ENCODE assay signal across 23 mouse cellular contexts in the genomic region with DNA sequence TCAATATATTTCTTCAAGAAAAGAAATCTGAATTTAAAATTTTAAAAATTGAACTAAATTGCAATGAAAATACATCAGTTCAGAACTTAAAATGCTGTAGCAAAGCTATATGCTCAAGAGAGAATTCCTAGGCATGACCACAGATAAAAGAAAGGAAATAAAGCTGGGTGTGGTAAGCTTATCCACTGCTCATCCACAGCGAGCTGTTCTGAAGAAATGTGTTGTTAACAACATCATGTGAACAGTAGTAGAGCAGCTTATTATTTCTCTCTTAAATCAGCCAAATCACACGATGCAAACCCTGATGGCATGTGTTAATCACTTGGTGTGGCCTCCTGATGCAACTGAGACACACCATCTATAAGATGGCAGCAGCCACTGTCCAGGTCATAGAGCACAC. TPM values are rescaled to one million over a fixed set of nuclear protein-coding genes. Genes with fewer than 3 reads are reported as not detected.
DNase-seq lines count a peak whose midpoint lies in the region; ATAC-seq and TF ChIP-seq lines count a peak whose summit lies in the region.
"Had no signal": no experiment of that assay in that cellular context is flagged by ENCODE, and none has a peak within 500 bp of the region (broad histone marks: within the 10 kb centered on the region; RNA-seq: fewer than 3 reads in every experiment).

No protein-coding gene starts in this region.

- peak; percentile 43; the same call in 1 of the 2 replicates for ATAC-seq in common myeloid progenitor, adult 5-6 weeks (replicated peaks; ENCODE audit: low read depth, poor library complexity, severe bottlenecking)
- ATAC-seq in megakaryocyte-erythroid progenitor cell, adult 5-6 weeks (replicated peaks; ENCODE audit: low FRiP score, low TSS enrichment, poor library complexity, severe bottlenecking): peak; percentile 14; the same call in 1 of the 2 replicates
- ATAC-seq in kidney, embryonic 16.5 days (ENCODE audit: low FRiP score, low TSS enrichment): no peak
- no peak for ATAC-seq in forebrain, embryonic 12.5 days (ENCODE audit: low FRiP score)
- ATAC-seq: activated CD4-positive, CD25-positive, alpha-beta regulatory T cell, adult 4 months; CD4-positive, CD25-positive, alpha-beta regulatory T cell, adult 4 months; Patski had no signal

- no peak for TF ChIP-seq POLR2A in MEL (IDR thresholded peaks at IDR 0.05; ENCODE audit: control insufficient read depth in 1 of 2, insufficient read depth in 1 of 2, low read depth in 1 of 2, low read length in 2 of 2, poor library complexity in 1 of 2)

- no peak for TF ChIP-seq RAD21 in MEL (IDR thresholded peaks at IDR 0.05; ENCODE audit: low read depth, low read length)

- H3K27me3 ChIP-seq in MEL (ENCODE audit: control insufficient read depth in 1 of 2, insufficient read depth in 2 of 2, low read length in 2 of 2): no peaks in the 10 kb centered on the region
- no peaks in the 10 kb centered on the region for H3K27me3 ChIP-seq in kidney, embryonic 16.5 days (ENCODE audit: insufficient read depth, low read length)
- no peaks in the 10 kb centered on the region for H3K27me3 ChIP-seq in forebrain, embryonic 12.5 days
- H3K27me3 ChIP-seq: CH12.LX, Patski had no signal

- WGBS in macrophage (ENCODE audit: missing documents): 77% methylated on average over 2 of the region's 2 CpGs
- 73% methylated on average over 2 of the region's 2 CpGs for WGBS in kidney, embryonic 16.5 days
- 83% methylated on average over 2 of the region's 2 CpGs for WGBS in forebrain, embryonic 12.5 days

- H3K4me1 ChIP-seq in MEL (ENCODE audit: control insufficient read depth in 1 of 2, insufficient read depth in 2 of 2, low read length in 2 of 2): peaks cover 41 to 46% of the 10 kb centered on the region in 2 experiments
- H3K4me1 ChIP-seq in kidney, embryonic 16.5 days (ENCODE audit: insufficient read depth, low read length): no peaks in the 10 kb centered on the region
- H3K4me1 ChIP-seq in forebrain, embryonic 12.5 days: peaks cover 5% of the 10 kb centered on the region; the same call in 1 of the 2 replicates

- TF ChIP-seq CTCF in MEL (IDR thresholded peaks at IDR 0.05 in 2 of 3, conservative IDR thresholded peaks at IDR 0.05 in 1 of 3; ENCODE audit: control insufficient read depth in 1 of 3, insufficient read depth in 1 of 3, low read depth in 2 of 3, low read length in 3 of 3, poor library complexity in 1 of 3, severe bottlenecking in 1 of 3): no peak
- TF ChIP-seq CTCF in layer of hippocampus, adult 2 months (conservative IDR thresholded peaks at IDR 0.05): no peak

- H3K4me3 ChIP-seq in MEL (ENCODE audit: control insufficient read depth in 1 of 2, insufficient read depth in 1 of 2, low read depth in 2 of 2, low read length in 2 of 2): no peak overlapping the region
- H3K4me3 ChIP-seq in macrophage (ENCODE audit: inconsistent target): no peak overlapping the region
- no peak overlapping the region for H3K4me3 ChIP-seq in kidney, embryonic 16.5 days (ENCODE audit: low read length)
- H3K4me3 ChIP-seq in layer of hippocampus, adult 2 months: no peak overlapping the region
- H3K4me3 ChIP-seq in forebrain, embryonic 12.5 days (replicated peaks): no peak overlapping the region

- no peaks in the 10 kb centered on the region for H3K9me3 ChIP-seq in MEL (replicated peaks; ENCODE audit: insufficient read depth, low read length)
- H3K9me3 ChIP-seq in kidney, embryonic 16.5 days (ENCODE audit: low read length): no peaks in the 10 kb centered on the region
- no peaks in the 10 kb centered on the region for H3K9me3 ChIP-seq in forebrain, embryonic 12.5 days
- H3K9me3 ChIP-seq: G1E had no signal

- H3K79me2 ChIP-seq in MEL (ENCODE audit: control insufficient read depth, insufficient read depth, low read length, poor library complexity): no peaks in the 10 kb centered on the region
- H3K79me2 ChIP-seq in macrophage (ENCODE audit: inconsistent target): no peaks in the 10 kb centered on the region

- H3K9ac ChIP-seq in MEL (ENCODE audit: control insufficient read depth, low read depth, low read length, poor library complexity, severe bottlenecking): peak overlapping the region; percentile 21
- H3K9ac ChIP-seq in kidney, embryonic 16.5 days (replicated peaks; ENCODE audit: low read length): no peak overlapping the region
- no peak overlapping the region for H3K9ac ChIP-seq in forebrain, embryonic 12.5 days

- H3K27ac ChIP-seq in MEL (ENCODE audit: control insufficient read depth, low read depth, low read length) (peak overlapping the region; percentile 93), macrophage (peak overlapping the region; percentile 95)
- H3K27ac ChIP-seq in kidney, embryonic 16.5 days (ENCODE audit: low read length): no peak overlapping the region
- no peak overlapping the region for H3K27ac ChIP-seq in layer of hippocampus, adult 2 months
- H3K27ac ChIP-seq in forebrain, embryonic 12.5 days: no peak overlapping the region

- TF ChIP-seq EP300 in MEL (IDR thresholded peaks at IDR 0.05; ENCODE audit: low read depth in 1 of 2, low read length in 2 of 2): peak; percentile 83 to 88

- peak; percentile 68 for DNase-seq in MEL (ENCODE audit: low read depth, low spot score)
- DNase-seq in adrenal gland, postnatal 25 days: no peak
- DNase-seq in layer of hippocampus, adult 2 months (ENCODE audit: low spot score in 2 of 2): no peak
- DNase-seq: adrenal gland, adult 2 months; adrenal gland, adult 8-10 months; adrenal gland, postnatal 10 days; adrenal gland, postnatal 14 days; adrenal gland, postnatal 36 days; B cell, adult 2 months; cerebellum, adult 11 months; cerebellum, adult 11-12 months; cerebellum, adult 18-20 months; cerebellum, adult 2 months had no signal

- no peak overlapping the region for H3K4me2 ChIP-seq in kidney, embryonic 16.5 days (replicated peaks; ENCODE audit: low read depth, low read length)
- no peak overlapping the region for H3K4me2 ChIP-seq in forebrain, embryonic 12.5 days

- H3K36me3 ChIP-seq in MEL (ENCODE audit: control insufficient read depth in 1 of 2, insufficient read depth in 2 of 2, low read length in 2 of 2) (peaks cover 0 to 47% of the 10 kb centered on the region in 2 experiments; a peak in 2 of 4 replicates), macrophage (ENCODE audit: inconsistent target) (no peaks in the 10 kb centered on the region)
- no peaks in the 10 kb centered on the region for H3K36me3 ChIP-seq in kidney, embryonic 16.5 days (ENCODE audit: insufficient read depth, low read length)
- H3K36me3 ChIP-seq in forebrain, embryonic 12.5 days (replicated peaks): no peaks in the 10 kb centered on the region
- H3K36me3 ChIP-seq: G1E had no signal

TF ChIP-seq in MEL, 35 proteins besides CTCF, POLR2A, EP300 and RAD21:
- TF ChIP-seq TBP (IDR thresholded peaks at IDR 0.05; ENCODE audit: low read depth, low read length) (peak; percentile 52), UBTF (IDR thresholded peaks at IDR 0.05; ENCODE audit: borderline replicate concordance, insufficient read depth, low read depth, low read length) (no peak), MYC (IDR thresholded peaks at IDR 0.05; ENCODE audit: low read depth, low read length) (peak; percentile 14), JUND (IDR thresholded peaks at IDR 0.05; ENCODE audit: low read depth, low read length) (no peak), TCF12 (IDR thresholded peaks at IDR 0.05; ENCODE audit: low read depth, low read length) (peak; percentile 72; the same call in 1 of the 2 replicates), KAT2A (conservative IDR thresholded peaks at IDR 0.05; ENCODE audit: low read depth, low read length) (no peak), RCOR1 (IDR thresholded peaks at IDR 0.05; ENCODE audit: low read depth, low read length) (peak; percentile 73), POLR2AphosphoS5 (IDR thresholded peaks at IDR 0.05; ENCODE audit: borderline replicate concordance, low read depth, low read length) (no peak), GATA1 (IDR thresholded peaks at IDR 0.05; ENCODE audit: low read depth, low read length) (peak; percentile 74), ZMIZ1 (IDR thresholded peaks at IDR 0.05; ENCODE audit: low read depth, low read length) (no peak), MAZ (IDR thresholded peaks at IDR 0.05; ENCODE audit: low read depth, low read length) (no peak), CHD2 (IDR thresholded peaks at IDR 0.05; ENCODE audit: low read length) (no peak), ZKSCAN1 (IDR thresholded peaks at IDR 0.05; ENCODE audit: low read depth, low read length) (no peak), CHD1 (IDR thresholded peaks at IDR 0.05; ENCODE audit: low read depth, low read length) (0 out of 2 replicates have a peak, but pooled peaks have one; percentile 3), BHLHE40 (IDR thresholded peaks at IDR 0.05; ENCODE audit: borderline replicate concordance, low read depth, low read length) (peak; percentile 43; the same call in 1 of the 2 replicates), NELFE (IDR thresholded peaks at IDR 0.05; ENCODE audit: low read depth, low read length) (no peak), HCFC1 (IDR thresholded peaks at IDR 0.05; ENCODE audit: low read depth, low read length) (no peak), ETS1 (IDR thresholded peaks at IDR 0.05; ENCODE audit: low read depth, low read length) (peak; percentile 81), MYB (IDR thresholded peaks at IDR 0.05; ENCODE audit: low read depth, low read length) (no peak), SIN3A (IDR thresholded peaks at IDR 0.05; ENCODE audit: low read length) (peak; percentile 55), MAX (IDR thresholded peaks at IDR 0.05; ENCODE audit: low read length) (peak; percentile 25), USF1 (IDR thresholded peaks at IDR 0.05; ENCODE audit: low read depth, low read length) (peak; percentile 59; the same call in 1 of the 2 replicates)

RNA-seq across cellular contexts. Expression of gene Plxna1, which starts 52.7 kb away (rescaled TPM):
- 6.7 and 7.2 TPM in 2 replicates for total RNA-seq in MEL (2012; rRNA removed)
- polyA plus RNA-seq in MEL (2012; ENCODE audit: insufficient read depth in 1 of 2, insufficient read length in 2 of 2, low read depth in 1 of 2, low replicate concordance in 2 of 2, missing spikeins in 1 of 2) (10 to 100 TPM in 1 of 2 experiments, not detected in 1; 25.8 TPM), macrophage (2018) (66.7 to 104 TPM (median 93.3 TPM) in 3 replicates)
- 1.8 and 3.2 TPM in 2 replicates for total RNA-seq in common myeloid progenitor, adult 5-6 weeks (2017)
- total RNA-seq in macrophage (2018; cell fraction: chromatin; rRNA removed): 100 to 1,000 TPM; 244 to 996 (median 329) TPM
- total RNA-seq in macrophage (2018; cell fraction: cytosol; rRNA removed): 100 to 1,000 TPM; 124 to 243 (median 189) TPM
- 100 to 1,000 TPM; 209 to 537 (median 340) TPM for total RNA-seq in macrophage (2018; cell fraction: nucleus; rRNA removed)
- 6.2 and 9.0 TPM in 2 replicates for total RNA-seq in megakaryocyte-erythroid progenitor cell, adult 5-6 weeks (2014; fragmentation: Nextera tagmentation)
- total RNA-seq in megakaryocyte-erythroid progenitor cell, adult 5-6 weeks (2017): 1.4 and 4.8 TPM in 2 replicates
- 12.1 and 19.5 TPM in 2 replicates for polyA plus RNA-seq in kidney, embryonic 16.5 days (2015; fragmentation: Nextera tagmentation; extraction: Ambion mirVana)
- 137 and 164 TPM in 2 replicates for total RNA-seq in adrenal gland, postnatal 25 days (2021)
- 100 to 1,000 TPM; 108 to 120 TPM for total RNA-seq in layer of hippocampus, adult 2 months (2021)
- 52.3 and 56.8 TPM in 2 replicates for polyA plus RNA-seq in forebrain, embryonic 12.5 days (2016; fragmentation: Nextera tagmentation; extraction: Ambion mirVana)

Comparison
In these comparisons a context has a peak if more than half of its experiments do, and no peak if none do; other contexts are left out.
1. H3K27ac ChIP-seq: peak in MEL (single experiment) and macrophage (single experiment); none in kidney, embryonic 16.5 days (single experiment), layer of hippocampus, adult 2 months (single experiment) and forebrain, embryonic 12.5 days (single experiment).
2. ATAC-seq: peak in common myeloid progenitor, adult 5-6 weeks (single experiment) and megakaryocyte-erythroid progenitor cell, adult 5-6 weeks (single experiment); none in kidney, embryonic 16.5 days (single experiment) and forebrain, embryonic 12.5 days (single experiment).
3. RNA of gene Plxna1, which starts 52.7 kb away (total RNA-seq): 137 to 164 TPM in adrenal gland, postnatal 25 days and 108 to 120 TPM in layer of hippocampus, adult 2 months; 6.7 to 7.2 TPM in MEL, 1.4 to 9.0 TPM in megakaryocyte-erythroid progenitor cell, adult 5-6 weeks and 1.8 to 3.2 TPM in common myeloid progenitor, adult 5-6 weeks; every median in the first group is over 10 times any median in the second.